Mouse (Mus musculus): ENCODE measurements at regions not wholly inside any gene's neighbourhood (a gene's known extent, or its start where the extent isn't known, plus 50 kb on each side); places are given as distances from the start of the nearest gene placed in this dataset.
"Not testable (repeated sequence)": the region's sequence is repeated elsewhere in the genome, so short reads cannot be mapped to it uniquely, and the experiment has no call there.

- DNase-seq (ENCODE audit: low spot score): peak; percentile 49
These were observed 108.6 kb downstream of the Katnal1 start for GRCm38 (mm10) chr5:148820476-148820875.

- DNase-seq (ENCODE audit: low spot score): no peak
These were observed 109.7 kb downstream of the Katnal1 start for GRCm38 (mm10) chr5:148819423-148819822.

- no peak for DNase-seq (ENCODE audit: low spot score)
These were observed 110.4 kb downstream of the Katnal1 start for GRCm38 (mm10) chr5:148818746-148819145.

DNA sequence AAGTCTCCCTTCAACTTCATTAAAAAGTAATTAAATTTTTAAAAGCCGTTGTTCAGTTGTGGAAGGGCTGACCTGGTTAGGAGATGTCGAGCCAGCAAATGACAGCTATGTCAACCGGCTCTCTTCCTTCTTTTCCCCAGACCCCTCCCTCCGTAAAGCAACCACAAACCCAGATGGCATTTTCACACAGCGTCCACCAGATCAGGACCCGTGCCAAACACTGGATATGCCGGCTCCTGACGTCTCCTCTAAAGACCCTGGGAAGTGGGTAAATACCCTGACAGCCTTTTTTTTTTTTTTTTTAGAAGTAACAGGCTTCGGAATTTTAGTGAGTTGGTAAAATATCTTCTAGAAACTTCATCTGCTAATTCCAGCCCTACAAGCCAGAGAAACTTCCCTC is 116.3 kb downstream of the Katnal1 start:
- DNase-seq (ENCODE audit: low spot score): no peak

DNA sequence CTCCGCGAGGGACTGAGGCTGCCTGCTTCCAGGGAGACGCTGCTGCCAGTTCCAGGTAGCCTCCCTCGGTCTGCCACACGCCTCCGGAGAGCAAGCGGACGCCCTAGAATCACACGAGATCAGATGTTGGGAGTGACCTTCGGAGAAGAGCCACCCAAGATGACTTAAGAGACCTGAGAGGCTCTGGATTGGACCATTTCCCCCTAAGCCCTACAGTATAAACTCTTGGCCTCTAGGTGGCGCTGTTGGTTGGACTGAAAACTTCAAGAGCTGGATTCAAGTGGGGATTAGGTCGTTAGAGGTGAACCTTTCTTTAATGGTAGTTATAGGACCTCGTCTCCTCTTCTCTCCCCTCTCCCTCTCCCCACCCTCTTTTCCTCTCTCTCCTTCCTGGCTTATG is 117.1 kb downstream of the Katnal1 start:
- DNase-seq (ENCODE audit: low spot score): peak; percentile 87

DNA sequence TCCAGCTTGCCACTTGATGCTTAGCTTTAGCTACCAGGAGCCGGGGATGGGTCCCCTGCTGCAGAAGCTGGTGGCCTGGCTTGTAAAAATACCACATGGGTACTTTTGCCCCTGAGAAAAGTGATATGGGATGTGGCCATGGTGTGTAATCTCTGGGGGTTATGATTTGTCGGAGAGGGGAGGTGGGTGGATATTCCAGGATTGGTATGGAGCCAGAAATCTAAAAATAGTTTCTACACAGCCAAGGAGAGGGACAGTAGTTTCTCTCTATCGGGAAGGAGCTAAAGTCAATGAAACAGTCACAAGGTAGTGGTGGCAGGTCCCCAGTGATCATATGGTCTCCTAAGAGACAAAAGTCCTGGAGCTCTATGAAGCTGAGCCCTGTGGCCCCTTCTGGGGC is 119.6 kb downstream of the Katnal1 start:
- DNase-seq (ENCODE audit: low spot score): no peak

DNA sequence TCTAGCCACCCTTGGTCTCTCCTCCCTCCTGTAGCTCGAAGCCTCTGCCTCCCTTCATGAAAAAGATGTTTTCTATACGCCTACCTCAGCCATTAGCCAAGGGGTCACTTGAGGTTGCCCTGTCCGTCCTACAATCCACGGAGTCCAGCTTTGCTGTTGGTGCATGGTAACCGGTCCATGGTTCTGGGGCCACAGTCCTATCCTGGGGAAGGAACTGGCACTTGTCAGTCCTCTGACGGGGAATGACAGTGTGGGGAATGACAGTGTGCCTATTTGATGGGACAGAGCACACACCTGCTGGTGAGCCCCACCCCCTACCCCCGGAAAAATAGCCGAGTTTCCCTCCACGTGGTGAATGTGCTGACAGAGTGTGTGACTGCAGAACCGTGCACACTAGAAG is 120.1 kb downstream of the Katnal1 start:
- DNase-seq (ENCODE audit: low spot score): no peak

DNA sequence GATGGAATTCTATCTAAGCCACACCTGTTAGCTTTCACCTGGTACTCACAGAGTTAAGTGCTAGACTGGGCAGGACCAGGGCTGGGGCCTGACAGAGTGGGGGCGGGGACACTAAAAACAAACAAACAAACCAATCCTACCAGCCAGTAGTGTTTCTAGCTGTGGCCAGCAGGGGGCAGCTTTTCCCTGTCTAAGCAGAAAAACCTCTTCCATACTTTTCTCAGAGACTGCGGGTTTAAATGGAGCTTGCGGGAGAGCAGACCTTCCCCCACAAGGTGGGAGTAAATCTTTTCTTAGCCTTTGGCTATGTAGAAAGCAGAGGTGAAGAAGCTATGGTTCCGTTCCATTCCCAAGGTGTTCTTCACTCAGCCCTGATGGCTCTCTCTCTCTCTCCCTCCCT is 120.7 kb downstream of the Katnal1 start:
- DNase-seq (ENCODE audit: low spot score): peak; percentile 60

DNA sequence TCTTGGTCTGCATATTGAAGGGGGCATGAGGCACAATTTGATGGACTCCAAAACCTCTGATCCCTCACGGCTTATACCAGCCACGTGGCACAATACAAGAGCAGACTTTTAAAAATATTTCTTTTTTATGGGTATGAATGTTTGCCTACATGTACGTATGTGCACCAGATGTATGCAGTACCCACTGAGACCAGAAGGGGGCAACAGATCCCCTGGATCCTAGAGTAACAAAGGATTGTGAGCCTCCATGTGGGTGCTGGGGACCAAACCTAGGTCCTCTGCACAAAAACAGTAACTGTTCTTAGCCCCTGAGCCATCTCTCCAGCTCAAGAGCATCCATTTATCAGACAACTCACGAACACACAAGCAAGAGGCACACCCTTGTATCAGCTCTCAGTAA is 121.5 kb downstream of the Katnal1 start:
- no peak for DNase-seq (ENCODE audit: low spot score)

GRCm38 (mm10) chr5:148805030-148805429 is 124.1 kb downstream of the Katnal1 start:
- no peak for DNase-seq (ENCODE audit: low spot score)

DNA sequence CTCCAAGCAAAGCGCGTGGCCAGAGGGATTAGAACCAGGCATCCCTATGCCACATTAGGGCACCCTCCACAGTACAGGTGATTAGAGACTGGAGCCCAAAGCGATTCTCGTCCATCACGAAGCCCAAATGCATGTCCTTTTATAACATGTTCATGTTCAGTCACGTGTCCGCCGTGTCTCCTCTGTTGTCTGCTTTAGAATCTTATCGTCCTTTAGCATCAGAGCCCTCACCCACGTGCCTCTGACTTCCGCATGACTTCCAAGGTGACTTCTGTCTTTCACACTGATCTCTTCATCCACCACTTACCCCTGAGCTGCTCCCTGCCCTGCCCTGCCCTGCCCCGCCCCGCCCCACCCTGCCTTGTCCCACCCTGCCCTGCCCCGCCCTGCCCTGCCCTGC is 125.3 kb downstream of the Katnal1 start:
- DNase-seq (ENCODE audit: low spot score): no peak

GRCm38 (mm10) chr5:148802720-148803119 is 126.4 kb downstream of the Katnal1 start:
- DNase-seq (ENCODE audit: low spot score): no peak

- DNase-seq (ENCODE audit: low spot score): no peak
These were observed 130.6 kb downstream of the Katnal1 start for GRCm38 (mm10) chr5:148798541-148798940.

- peak; percentile 55 for DNase-seq (ENCODE audit: low spot score)
These were observed 133.0 kb downstream of the Katnal1 start for GRCm38 (mm10) chr5:148796072-148796471.

GRCm38 (mm10) chr5:148794465-148794864 is 134.7 kb downstream of the Katnal1 start:
- peak; percentile 63 for DNase-seq (ENCODE audit: low spot score)

GRCm38 (mm10) chr5:148792736-148793440 is 136.2 kb downstream of the Katnal1 start:
- DNase-seq (ENCODE audit: low spot score): peak; percentile 83

DNA sequence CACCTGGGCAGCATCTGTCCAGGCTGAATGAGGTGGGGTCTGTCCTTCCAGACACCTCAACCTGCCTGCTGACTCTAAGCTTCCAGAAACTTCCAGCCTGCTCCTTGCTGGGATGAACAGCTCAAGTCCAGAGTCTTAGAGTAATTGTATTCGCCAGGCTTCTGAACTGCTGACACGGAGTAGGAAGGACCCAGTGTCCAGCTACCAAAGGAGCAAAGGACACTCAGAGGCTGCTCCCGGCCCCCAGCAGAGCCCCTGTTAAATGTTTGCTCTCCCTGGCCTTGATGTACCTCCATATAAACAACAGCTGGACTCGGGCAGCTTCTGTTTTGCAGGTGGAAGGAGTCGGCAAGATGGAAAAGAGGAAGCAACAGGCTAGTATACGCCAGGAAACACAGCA is 137.5 kb downstream of the Katnal1 start:
- no peak for DNase-seq (ENCODE audit: low spot score)

- not testable (repeated sequence) for DNase-seq (ENCODE audit: low spot score)
These were observed 138.8 kb downstream of the Katnal1 start for GRCm38 (mm10) chr5:148790343-148790742.

DNA sequence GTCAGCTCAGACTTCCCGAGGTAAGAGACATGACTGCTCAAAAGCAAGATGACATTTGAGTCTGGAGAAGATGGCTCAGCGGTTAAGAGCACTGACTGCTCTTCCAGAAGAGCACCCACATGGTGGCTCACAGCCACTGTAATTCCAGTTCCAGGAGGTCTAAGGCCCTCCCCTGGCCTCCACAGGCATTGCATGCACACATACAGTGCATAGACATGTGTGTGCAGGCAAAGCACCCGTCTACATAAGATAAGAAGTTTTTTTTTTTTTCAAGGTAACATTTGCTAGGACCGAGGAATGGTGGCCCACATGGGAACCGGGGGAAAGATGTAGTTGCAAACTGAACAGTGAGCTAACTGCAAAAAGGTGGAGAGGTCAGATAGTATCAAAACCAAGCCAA is 139.3 kb downstream of the Katnal1 start:
- no peak for DNase-seq (ENCODE audit: low spot score)

DNA sequence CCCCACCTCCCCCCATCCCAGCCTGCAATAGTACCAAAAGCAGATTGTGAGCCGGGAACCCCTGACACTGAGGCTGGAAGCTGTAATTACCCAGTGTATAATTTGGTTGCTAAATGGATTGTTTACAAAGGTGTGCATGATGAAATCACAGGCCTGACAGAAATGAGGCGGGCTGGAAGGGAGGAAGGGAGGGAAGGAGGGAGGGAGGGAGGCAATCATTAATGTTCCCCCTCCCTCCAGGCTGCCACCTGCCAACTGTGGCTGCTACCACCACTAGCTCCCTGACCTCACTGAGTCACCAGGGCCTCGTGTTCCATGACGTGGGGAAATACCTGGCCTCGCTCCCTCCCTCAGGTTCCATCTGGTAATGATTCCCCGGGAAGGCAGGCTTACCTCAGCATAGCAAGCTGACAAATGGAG is 140.0 kb downstream of the Katnal1 start:
- DNase-seq (ENCODE audit: low spot score): no peak

GRCm38 (mm10) chr5:148788690-148789089 is 140.4 kb downstream of the Katnal1 start:
- no peak for DNase-seq (ENCODE audit: low spot score)

GRCm38 (mm10) chr5:148787270-148787669 is 141.8 kb downstream of the Katnal1 start:
- DNase-seq (ENCODE audit: low spot score): no peak

DNA sequence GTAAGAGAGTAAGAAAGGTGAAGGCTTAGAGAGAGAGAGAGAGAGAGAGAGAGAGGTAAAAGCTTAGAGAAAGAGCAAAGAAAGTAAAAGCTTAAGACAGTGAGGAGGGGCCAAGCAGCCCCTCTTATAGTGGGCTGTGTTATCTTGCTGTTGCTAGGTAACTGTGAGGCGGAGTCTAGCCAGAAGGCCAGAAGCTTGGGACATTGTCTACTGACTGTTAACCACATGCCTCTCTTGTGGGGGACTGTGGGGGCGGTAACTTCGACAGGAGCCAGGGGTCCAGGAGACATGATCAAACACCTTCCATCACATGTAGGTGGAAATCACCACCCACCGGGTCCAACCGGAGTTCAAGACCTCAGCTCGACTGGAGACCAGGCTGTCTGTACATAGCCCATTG is 148.0 kb downstream of the Katnal1 start:
- DNase-seq (ENCODE audit: low spot score): not testable (repeated sequence)

Data from thymus, postnatal 0 days (tissue).